17 mouse cellular contexts compared by ENCODE assay signal in the genomic region with DNA sequence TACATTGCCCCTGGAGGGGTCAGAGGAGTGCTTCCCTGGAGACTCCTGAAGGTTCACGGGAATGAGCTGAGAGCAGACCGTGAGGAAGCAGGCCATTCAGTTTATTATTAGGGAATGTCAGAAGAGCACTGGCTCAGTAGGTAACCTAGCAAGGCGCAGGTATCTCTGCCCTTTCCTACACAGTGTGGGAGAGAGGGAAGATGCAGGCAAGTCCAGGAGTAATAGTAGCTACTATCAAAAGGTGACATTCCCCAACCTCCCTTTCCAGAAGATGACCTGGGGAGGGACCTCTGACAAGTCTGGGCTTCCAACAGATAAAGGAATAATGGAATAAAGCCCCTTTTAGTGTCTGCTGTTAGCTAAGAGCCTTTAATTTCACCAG. TPM values are rescaled to one million over a fixed set of nuclear protein-coding genes. Genes with fewer than 3 reads are reported as not detected.
A peak's percentile ranks its signal among the peaks of the same experiment; 100 is the strongest.
DNase-seq lines count a peak whose midpoint lies in the region; ATAC-seq lines count a peak whose summit lies in the region.
"Had no signal": no experiment of that assay in that cellular context is flagged by ENCODE, and none has a peak within 500 bp of the region (broad histone marks: within the 10 kb centered on the region; RNA-seq: fewer than 3 reads in every experiment).

No protein-coding gene starts in this region.

- H3K27ac ChIP-seq in forebrain, embryonic 13.5 days = 0 out of 2 replicates have a peak overlapping the region, but pooled peaks have one; percentile 19
- no peak overlapping the region for H3K27ac ChIP-seq in forebrain, embryonic 10.5 days
- H3K27ac ChIP-seq in heart, embryonic 14.5 days (replicated peaks in 1 of 2; ENCODE audit: control insufficient read depth in 1 of 2, insufficient read depth in 1 of 2, low read depth in 2 of 2, low read length in 2 of 2) = peak overlapping the region in 1 of 2 experiments; percentile 29; a peak in 1 of 4 replicates
- H3K27ac ChIP-seq in liver, embryonic 16.5 days (ENCODE audit: low read length) = peak overlapping the region; percentile 50
- H3K27ac ChIP-seq: intestine, embryonic 15.5 days; limb, embryonic 10.5 days had no signal

- H3K4me3 ChIP-seq in forebrain, embryonic 13.5 days = no peak overlapping the region
- no peak overlapping the region for H3K4me3 ChIP-seq in forebrain, embryonic 10.5 days
- no peak overlapping the region for H3K4me3 ChIP-seq in heart, embryonic 14.5 days (ENCODE audit: control insufficient read depth in 1 of 2, insufficient read depth in 1 of 2, low read depth in 1 of 2, low read length in 2 of 2)
- peak overlapping the region; percentile 80 for H3K4me3 ChIP-seq in megakaryocyte, embryonic 14.5 days (replicated peaks)
- peak overlapping the region; percentile 12; the same call in 1 of the 2 replicates for H3K4me3 ChIP-seq in liver, embryonic 16.5 days (ENCODE audit: low read depth, low read length)
- H3K4me3 ChIP-seq: intestine, embryonic 15.5 days; limb, embryonic 10.5 days had no signal

- H3K9me3 ChIP-seq in forebrain, embryonic 13.5 days (replicated peaks) = no peaks in the 10 kb centered on the region
- H3K9me3 ChIP-seq in forebrain, embryonic 10.5 days = no peaks in the 10 kb centered on the region
- H3K9me3 ChIP-seq in heart, embryonic 14.5 days (ENCODE audit: control insufficient read depth, low read length) = no peaks in the 10 kb centered on the region
- H3K9me3 ChIP-seq in megakaryocyte, embryonic 14.5 days = no peaks in the 10 kb centered on the region
- H3K9me3 ChIP-seq in liver, embryonic 16.5 days (replicated peaks; ENCODE audit: control insufficient read depth, low read length) = no peaks in the 10 kb centered on the region
- H3K9me3 ChIP-seq: intestine, embryonic 15.5 days; limb, embryonic 10.5 days had no signal

- no peak for DNase-seq in forebrain, embryonic 10.5 days (ENCODE audit: extremely low spot score, low spot score)
- no peak for DNase-seq in heart, adult 9 months (ENCODE audit: low spot score in 2 of 2)
- DNase-seq: adrenal gland, adult 2 months; cerebellum, postnatal 14 days; gastrocnemius, postnatal 36 days; lung, adult 2 months; midbrain, embryonic 14.5 days had no signal

- WGBS in forebrain, embryonic 13.5 days = 66% methylated on average over 3 of the region's 3 CpGs
- 82% methylated on average over 3 of the region's 3 CpGs for WGBS in forebrain, embryonic 10.5 days
- WGBS in heart, embryonic 14.5 days = 25% methylated on average over 3 of the region's 3 CpGs
- 63% methylated on average over 3 of the region's 3 CpGs for WGBS in liver, embryonic 16.5 days (ENCODE audit: insufficient replicate concordance)

- H3K4me1 ChIP-seq in forebrain, embryonic 13.5 days = peaks cover 19% of the 10 kb centered on the region
- H3K4me1 ChIP-seq in forebrain, embryonic 10.5 days = peaks cover 16% of the 10 kb centered on the region
- H3K4me1 ChIP-seq in heart, embryonic 14.5 days (ENCODE audit: control insufficient read depth in 2 of 2, insufficient read depth in 2 of 2, low read length in 2 of 2) = peaks cover 25 to 34% of the 10 kb centered on the region in 2 experiments
- H3K4me1 ChIP-seq in megakaryocyte, embryonic 14.5 days = peaks cover 73% of the 10 kb centered on the region
- peaks cover 18% of the 10 kb centered on the region for H3K4me1 ChIP-seq in liver, embryonic 16.5 days (ENCODE audit: control insufficient read depth, low read depth, low read length)

- no peak for ATAC-seq in forebrain, embryonic 13.5 days
- no peak for ATAC-seq in heart, embryonic 14.5 days (ENCODE audit: insufficient number of reproducible peaks, insufficient read depth, low FRiP score, low read depth)
- ATAC-seq in megakaryocyte, adult 5-6 weeks (ENCODE audit: poor library complexity, severe bottlenecking) = no peak
- no peak for ATAC-seq in liver, embryonic 16.5 days (ENCODE audit: low read depth)
- no peak for ATAC-seq in erythroid progenitor cell, adult 5-6 weeks (replicated peaks; ENCODE audit: low FRiP score, poor library complexity, severe bottlenecking)
- ATAC-seq: intestine, embryonic 15.5 days had no signal

- H3K27me3 ChIP-seq in forebrain, embryonic 13.5 days = no peaks in the 10 kb centered on the region
- H3K27me3 ChIP-seq in forebrain, embryonic 10.5 days (ENCODE audit: poor library complexity, severe bottlenecking) = peaks cover 16% of the 10 kb centered on the region
- no peaks in the 10 kb centered on the region for H3K27me3 ChIP-seq in heart, embryonic 14.5 days (ENCODE audit: control insufficient read depth, insufficient read depth, low read length)
- H3K27me3 ChIP-seq in megakaryocyte, embryonic 14.5 days (replicated peaks) = no peaks in the 10 kb centered on the region
- H3K27me3 ChIP-seq in liver, embryonic 16.5 days (ENCODE audit: control insufficient read depth, insufficient read depth, low read depth, low read length) = no peaks in the 10 kb centered on the region
- H3K27me3 ChIP-seq: intestine, embryonic 15.5 days had no signal

- no peak overlapping the region for H3K9ac ChIP-seq in forebrain, embryonic 13.5 days
- no peak overlapping the region for H3K9ac ChIP-seq in heart, embryonic 14.5 days (ENCODE audit: low read length)
- H3K9ac ChIP-seq in liver, embryonic 16.5 days (ENCODE audit: low read depth, low read length) = peak overlapping the region; percentile 41
- H3K9ac ChIP-seq: intestine, embryonic 15.5 days had no signal

- H3K36me3 ChIP-seq in forebrain, embryonic 13.5 days (ENCODE audit: poor library complexity, severe bottlenecking) = peaks cover 20% of the 10 kb centered on the region
- peaks cover 22% of the 10 kb centered on the region for H3K36me3 ChIP-seq in forebrain, embryonic 10.5 days (replicated peaks)
- H3K36me3 ChIP-seq in heart, embryonic 14.5 days (ENCODE audit: control insufficient read depth, insufficient read depth, low read length) = peaks cover 20% of the 10 kb centered on the region
- peaks cover 19% of the 10 kb centered on the region for H3K36me3 ChIP-seq in megakaryocyte, embryonic 14.5 days (replicated peaks; ENCODE audit: low read length)
- H3K36me3 ChIP-seq in liver, embryonic 16.5 days (ENCODE audit: control insufficient read depth, insufficient read depth) = no peaks in the 10 kb centered on the region
- H3K36me3 ChIP-seq: intestine, embryonic 15.5 days had no signal

- no peak overlapping the region for H3K4me2 ChIP-seq in forebrain, embryonic 13.5 days
- H3K4me2 ChIP-seq in heart, embryonic 14.5 days (ENCODE audit: low read length) = peak overlapping the region; percentile 1; the same call in 1 of the 2 replicates
- peak overlapping the region; percentile 39 for H3K4me2 ChIP-seq in liver, embryonic 16.5 days (ENCODE audit: low read depth, low read length)
- H3K4me2 ChIP-seq: intestine, embryonic 15.5 days had no signal

RNA-seq across cellular contexts. Expression of a gene that starts 21.0 kb away (rescaled TPM):
- 2.3 and 2.7 TPM in 2 replicates for polyA plus RNA-seq in forebrain, embryonic 13.5 days (2015; fragmentation: Nextera tagmentation; extraction: Ambion mirVana)
- 0.07 TPM in 1 of 2 replicates, not detected in the other for polyA plus RNA-seq in forebrain, embryonic 10.5 days (2016; fragmentation: Nextera tagmentation; extraction: Ambion mirVana)
- polyA plus RNA-seq in heart, embryonic 14.5 days (2014; fragmentation: Nextera tagmentation; extraction: Ambion mirVana) = 0.09 TPM in 2 replicates
- not detected in 2 replicates for polyA plus RNA-seq in megakaryocyte, embryonic 14.5 days (2012; ENCODE audit: insufficient read depth, low replicate concordance)
- total RNA-seq in megakaryocyte, adult 5-6 weeks (2015) = not detected in 2 replicates
- not detected in 2 replicates for total RNA-seq in megakaryocyte, adult 5-6 weeks (2017)
- not detected in 2 replicates for polyA plus RNA-seq in liver, embryonic 16.5 days (2015; fragmentation: Nextera tagmentation; extraction: Ambion mirVana)
- not detected in 2 replicates for total RNA-seq in erythroid progenitor cell, adult 5-6 weeks (2015; ENCODE audit: low replicate concordance)
- not detected in 2 replicates for total RNA-seq in erythroid progenitor cell, adult 5-6 weeks (2017; ENCODE audit: low replicate concordance)
- total RNA-seq: gastrocnemius, postnatal 36 days had no signal
- polyA plus RNA-seq: kidney, embryonic 16.5 days; lung, adult 2 months; urinary bladder, adult 2 months had no signal

RNA-seq across cellular contexts. Expression of a gene that starts 22.4 kb away (rescaled TPM):
- 46.1 and 53.1 TPM in 2 replicates for polyA plus RNA-seq in forebrain, embryonic 13.5 days (2015; fragmentation: Nextera tagmentation; extraction: Ambion mirVana)
- polyA plus RNA-seq in forebrain, embryonic 10.5 days (2016; fragmentation: Nextera tagmentation; extraction: Ambion mirVana) = 39.1 and 40.4 TPM in 2 replicates
- 26.6 and 27.1 TPM in 2 replicates for polyA plus RNA-seq in heart, embryonic 14.5 days (2014; fragmentation: Nextera tagmentation; extraction: Ambion mirVana)
- polyA plus RNA-seq in megakaryocyte, embryonic 14.5 days (2012; ENCODE audit: insufficient read depth, low replicate concordance) = 4.8 and 6.4 TPM in 2 replicates
- total RNA-seq in megakaryocyte, adult 5-6 weeks (2015) = 12.0 and 12.9 TPM in 2 replicates
- total RNA-seq in megakaryocyte, adult 5-6 weeks (2017) = 8.9 and 11.0 TPM in 2 replicates
- 7.8 and 7.9 TPM in 2 replicates for polyA plus RNA-seq in liver, embryonic 16.5 days (2015; fragmentation: Nextera tagmentation; extraction: Ambion mirVana)
- total RNA-seq in erythroid progenitor cell, adult 5-6 weeks (2015; ENCODE audit: low replicate concordance) = 8.6 and 9.2 TPM in 2 replicates
- 5.8 and 16.4 TPM in 2 replicates for total RNA-seq in erythroid progenitor cell, adult 5-6 weeks (2017; ENCODE audit: low replicate concordance)

RNA-seq across cellular contexts. Expression of a gene that starts 51.9 kb away (rescaled TPM):
- 1.6 and 2.2 TPM in 2 replicates for polyA plus RNA-seq in forebrain, embryonic 13.5 days (2015; fragmentation: Nextera tagmentation; extraction: Ambion mirVana)
- polyA plus RNA-seq in forebrain, embryonic 10.5 days (2016; fragmentation: Nextera tagmentation; extraction: Ambion mirVana) = 0.15 TPM in 1 of 2 replicates, not detected in the other
- 0.05 and 0.35 TPM in 2 replicates for polyA plus RNA-seq in heart, embryonic 14.5 days (2014; fragmentation: Nextera tagmentation; extraction: Ambion mirVana)
- polyA plus RNA-seq in megakaryocyte, embryonic 14.5 days (2012; ENCODE audit: insufficient read depth, low replicate concordance) = 0.08 TPM in 1 of 2 replicates, not detected in the other
- total RNA-seq in megakaryocyte, adult 5-6 weeks (2015) = not detected in 2 replicates
- not detected in 2 replicates for total RNA-seq in megakaryocyte, adult 5-6 weeks (2017)
- not detected in 2 replicates for polyA plus RNA-seq in liver, embryonic 16.5 days (2015; fragmentation: Nextera tagmentation; extraction: Ambion mirVana)
- not detected in 2 replicates for total RNA-seq in erythroid progenitor cell, adult 5-6 weeks (2015; ENCODE audit: low replicate concordance)
- total RNA-seq in erythroid progenitor cell, adult 5-6 weeks (2017; ENCODE audit: low replicate concordance) = 0.53 TPM in 1 of 2 replicates, not detected in the other
- total RNA-seq: gastrocnemius, postnatal 36 days had no signal
- polyA plus RNA-seq: limb, embryonic 10.5 days had no signal

Comparison
In these comparisons a context has a peak if more than half of its experiments do, and no peak if none do; other contexts are left out.
1. H3K4me3 ChIP-seq: peak in megakaryocyte, embryonic 14.5 days (single experiment) and liver, embryonic 16.5 days (single experiment); none in forebrain, embryonic 13.5 days (single experiment), forebrain, embryonic 10.5 days (single experiment) and heart, embryonic 14.5 days (0 of 2).